Mouse (Mus musculus): ENCODE measurements at regions not wholly inside any gene's neighbourhood (a gene's known extent, or its start where the extent isn't known, plus 50 kb on each side); places are given as distances from the start of the nearest gene placed in this dataset.

DNA sequence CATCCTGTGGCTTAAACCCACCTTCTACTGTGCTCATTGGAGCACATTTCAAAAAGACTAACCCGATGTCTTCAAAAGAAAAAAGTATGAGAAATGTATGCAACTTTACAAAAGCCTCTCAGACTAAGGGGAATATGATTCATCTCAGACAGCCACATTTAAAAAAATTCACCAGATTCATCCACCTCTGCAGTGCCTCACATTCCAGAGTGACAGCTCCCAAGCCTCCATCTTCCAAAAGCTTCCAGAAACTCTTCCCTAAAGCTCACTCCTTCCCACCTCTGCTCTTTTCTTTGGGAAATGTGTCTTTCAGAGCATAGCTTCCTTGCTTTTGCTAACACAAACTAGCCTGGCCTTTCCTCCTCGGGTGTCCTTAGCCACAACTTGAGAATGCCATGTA lies 210.1 kb upstream of the Egfl6 start:
- TF ChIP-seq POLR2A (IDR thresholded peaks at IDR 0.05; ENCODE audit: extremely low read depth, insufficient read depth, low read length) (no peak), CTCF (IDR thresholded peaks at IDR 0.05; ENCODE audit: low read depth, low read length) (no peak)
